Mouse (Mus musculus) fat pad, adult 2 months (tissue): ENCODE data around the gene Myo9b.

ENCODE experiments used
- DNase-seq: peaks from one replicate; pipeline ENCODE4 v3.0.0-alpha.2; 2011; ENCODE audit warnings: low read depth, low spot score; ENCODE audit errors: extremely low read depth

The Myo9b gene

DNA sequence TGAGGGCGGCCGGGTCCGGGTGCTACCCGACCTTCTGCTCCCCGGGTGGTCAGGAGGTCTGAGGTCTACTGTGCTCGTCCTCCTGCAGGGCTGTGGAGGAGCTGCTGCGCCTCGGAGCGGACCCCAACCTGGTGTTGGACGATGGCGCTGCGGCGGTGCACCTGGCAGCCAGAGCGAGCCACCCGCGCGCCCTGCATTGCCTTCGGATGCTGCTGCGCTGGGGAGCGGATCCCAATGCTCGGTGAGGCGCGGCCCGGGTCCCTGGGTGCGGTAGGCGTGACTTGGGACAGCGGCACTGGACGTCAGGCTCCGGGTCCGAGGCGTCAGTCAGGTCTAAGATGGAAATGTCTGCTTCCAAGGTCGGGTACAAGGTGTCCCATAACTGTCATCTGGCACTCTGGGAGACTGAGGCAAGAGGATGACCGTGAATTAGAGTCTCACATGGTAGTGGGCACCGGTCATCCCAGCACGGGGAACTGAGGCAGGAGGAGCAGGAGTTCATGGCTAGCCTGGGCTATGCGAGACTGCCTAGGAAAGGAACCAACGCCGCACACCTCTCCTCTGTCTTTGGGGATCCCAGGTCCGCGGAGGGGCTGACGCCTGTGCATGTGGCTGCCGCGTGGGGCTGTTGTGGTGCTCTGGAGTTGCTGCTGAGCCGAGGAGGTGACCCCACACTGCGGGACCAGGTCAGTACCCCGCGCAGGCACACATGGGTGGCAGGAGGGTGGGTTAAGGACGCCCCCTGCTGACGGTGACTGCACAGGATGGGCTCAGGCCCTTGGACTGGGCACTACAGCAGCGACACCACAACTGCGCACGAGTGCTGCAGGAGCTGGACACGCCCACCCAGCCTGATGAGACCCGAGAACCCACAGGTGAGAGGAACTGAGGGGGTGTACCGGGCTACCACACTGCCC, 133.8 kb downstream of the Myo9b start:
- no peak for DNase-seq

DNA sequence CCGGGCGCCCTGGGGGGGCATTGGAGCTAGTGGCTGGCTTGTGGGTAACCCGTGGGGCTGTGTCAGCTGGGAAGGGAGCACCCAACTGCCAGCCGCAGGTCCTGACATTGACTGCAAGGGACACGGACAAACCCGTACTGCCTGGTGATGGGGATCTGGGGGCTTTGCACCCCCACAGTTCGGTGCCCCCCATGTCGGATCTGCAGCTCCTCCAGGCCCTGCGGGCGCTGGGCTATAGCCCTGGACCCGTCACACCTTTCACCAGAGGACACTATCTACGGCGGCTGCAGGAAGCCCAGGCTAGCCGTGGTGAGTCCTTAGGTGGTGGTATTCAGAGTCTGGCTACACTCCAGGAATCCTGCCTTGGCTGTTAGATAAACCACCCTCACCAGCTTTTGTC, 134.9 kb downstream of the Myo9b start:
- DNase-seq: no peak

DNA sequence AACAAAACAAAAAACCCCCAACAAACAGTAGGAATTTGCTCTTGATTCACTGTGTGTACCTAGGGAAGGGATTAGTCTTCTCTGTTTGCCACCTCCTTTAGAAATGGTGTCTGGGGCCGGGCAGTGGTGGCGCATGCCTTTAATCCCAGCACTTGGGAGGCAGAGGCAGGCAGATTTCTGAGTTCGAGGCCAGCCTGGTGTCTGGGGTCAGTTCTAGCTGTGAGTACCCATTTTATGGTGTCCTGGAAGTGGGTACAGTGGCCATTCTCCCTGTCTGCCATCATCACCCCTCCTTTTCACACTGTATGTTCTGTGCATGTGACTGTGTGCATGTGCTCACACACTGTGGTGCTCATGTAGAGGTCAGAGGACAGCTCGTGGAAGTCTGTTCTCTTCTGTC, 135.7 kb downstream of the Myo9b start:
- no peak for DNase-seq
